Mouse (Mus musculus): ENCODE measurements at regions not wholly inside any gene's neighbourhood (a gene's known extent, or its start where the extent isn't known, plus 50 kb on each side); places are given as distances from the start of the nearest gene placed in this dataset.

DNA sequence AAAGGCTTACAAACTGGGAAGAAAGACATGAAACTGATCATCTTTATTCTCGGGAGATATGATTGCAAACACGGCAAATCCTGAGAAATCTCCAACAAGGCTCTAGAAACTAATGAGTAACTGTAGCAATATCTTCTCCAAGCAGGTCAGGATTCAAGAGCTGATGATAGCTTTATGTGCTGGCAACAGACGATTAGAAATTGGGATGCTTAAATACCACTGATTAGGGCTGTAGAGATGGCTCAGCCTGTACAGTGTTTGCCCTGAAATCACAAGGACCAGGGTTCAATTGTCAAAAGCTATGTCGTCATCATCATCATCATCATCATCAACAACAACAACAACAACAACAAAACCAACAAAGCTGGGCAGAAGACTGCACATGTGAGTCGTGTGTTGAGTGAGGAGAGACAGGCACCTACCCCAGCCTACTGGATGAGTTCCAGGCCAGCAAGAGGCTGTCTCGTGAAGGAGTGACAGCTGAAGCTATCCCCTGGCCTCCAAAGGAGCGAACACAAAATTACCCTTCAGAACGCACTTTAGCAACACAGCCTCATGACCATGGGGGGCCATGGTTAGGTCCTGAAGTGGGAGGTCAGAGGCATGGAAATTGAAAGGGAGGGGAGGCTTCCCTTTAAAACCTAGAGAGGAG is 225.0 kb downstream of the Tex36 start:
- no peak for DNase-seq (ENCODE audit: low spot score in 2 of 2)

DNA sequence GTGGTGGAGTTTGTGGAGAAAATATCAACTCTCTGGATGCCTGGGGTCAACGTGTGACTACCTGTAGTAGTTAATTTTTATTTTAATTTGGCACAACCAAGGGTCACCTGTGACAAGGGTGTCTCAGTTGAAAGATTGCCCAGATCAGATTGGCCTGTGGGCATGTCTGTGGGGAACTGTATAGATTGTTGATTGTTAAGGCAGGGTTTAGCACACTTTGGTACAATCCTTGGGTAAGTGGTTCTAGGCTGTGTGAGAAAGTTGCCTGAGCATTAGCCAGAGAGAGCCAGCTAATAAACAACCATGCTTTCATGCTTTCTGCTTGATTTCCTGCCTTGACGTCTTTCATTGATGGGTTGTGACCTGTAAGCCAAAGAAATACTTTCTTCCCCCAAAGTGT is 229.3 kb downstream of the Tex36 start:
- no peak for DNase-seq (ENCODE audit: low spot score in 2 of 2)

DNA sequence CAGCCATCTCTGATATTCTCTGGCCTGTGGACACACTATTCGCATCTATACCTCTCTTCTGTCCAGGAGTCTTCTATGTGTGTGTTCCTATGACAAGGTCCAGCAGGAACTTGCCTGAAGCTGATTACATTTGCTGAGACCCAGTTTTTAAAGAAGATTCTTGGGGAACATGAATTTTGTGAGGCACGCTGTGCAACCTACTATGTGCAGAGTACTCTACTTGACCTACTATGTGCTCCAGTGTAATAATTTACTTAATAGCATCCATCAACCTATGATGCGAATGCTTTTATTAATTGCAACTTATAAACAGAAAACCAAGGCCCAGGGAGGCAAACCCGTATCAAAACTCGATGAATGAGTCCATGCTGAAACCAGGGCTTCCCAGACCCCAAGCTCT is 231.4 kb downstream of the Tex36 start:
- DNase-seq (ENCODE audit: low spot score in 2 of 2): no peak

DNA sequence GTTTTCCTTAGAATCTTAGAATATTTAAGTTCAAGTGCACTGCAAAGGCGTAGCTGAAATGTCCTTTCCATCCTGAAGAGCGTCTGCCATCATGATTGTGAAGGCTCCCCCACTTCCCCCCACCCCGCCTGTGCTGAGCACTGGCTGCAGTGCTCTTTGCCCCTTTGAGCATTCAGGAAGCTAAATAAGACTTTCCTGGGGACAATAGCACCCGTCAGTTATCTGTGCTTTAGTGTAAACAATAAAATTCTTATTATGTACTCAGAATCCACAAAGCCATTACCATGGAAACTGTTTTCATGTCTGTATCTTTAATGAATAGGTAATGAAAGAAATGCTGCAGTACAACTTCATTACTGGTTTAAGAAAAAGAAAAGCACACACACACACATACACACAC is 237.4 kb downstream of the Tex36 start:
- DNase-seq (ENCODE audit: low spot score in 2 of 2): no peak

DNA sequence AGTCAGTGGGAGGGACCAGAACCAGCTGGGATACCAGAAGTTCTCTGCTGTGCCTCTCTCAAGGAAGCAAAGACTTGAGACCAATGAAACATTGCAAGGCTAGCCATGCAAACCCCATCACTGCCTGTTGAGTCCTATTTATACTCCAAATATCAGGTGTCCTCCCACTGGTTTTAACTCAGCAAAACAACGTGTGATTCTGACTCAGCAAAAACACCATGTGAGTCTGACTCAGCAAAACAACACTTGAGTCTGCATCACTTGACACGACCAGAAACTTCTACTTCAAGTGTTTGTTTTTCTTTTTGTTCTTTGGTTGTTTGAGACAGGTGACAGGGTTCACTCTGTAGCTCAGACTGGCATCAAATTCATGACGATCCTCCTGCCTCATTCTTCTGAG is 204.6 kb upstream of the Ctbp2 start:
- DNase-seq (ENCODE audit: low spot score in 2 of 2): no peak

DNA sequence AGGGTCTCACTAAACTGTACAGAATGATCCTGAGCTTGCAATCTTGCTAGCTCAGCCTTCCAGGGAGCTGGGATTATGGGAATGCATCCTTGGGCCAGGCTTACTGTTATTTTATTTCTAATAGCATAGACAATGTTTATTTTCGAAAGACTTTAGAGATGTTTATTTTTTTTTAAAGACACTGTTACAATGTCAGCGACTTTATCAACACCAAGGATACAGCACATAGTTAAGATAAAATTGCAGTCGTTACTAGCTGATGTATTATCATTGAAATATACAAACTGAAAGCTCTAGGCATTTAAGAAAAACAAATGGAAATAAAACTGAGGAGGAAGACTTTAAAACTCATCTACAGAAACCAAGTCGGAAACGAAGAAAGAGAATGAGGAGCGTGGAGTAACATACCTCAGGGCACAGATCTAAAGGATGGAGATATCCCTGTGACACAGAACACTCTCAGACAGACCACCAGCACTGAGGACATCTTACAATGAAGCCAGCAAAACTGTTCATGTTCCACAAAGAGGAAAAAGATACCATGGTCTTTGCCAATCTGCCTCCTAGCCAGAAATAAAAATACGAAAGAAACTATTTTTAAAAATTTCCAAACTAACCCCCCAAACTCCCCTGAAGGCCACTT is 201.5 kb upstream of the Ctbp2 start:
- DNase-seq (ENCODE audit: low spot score in 2 of 2): no peak

DNA sequence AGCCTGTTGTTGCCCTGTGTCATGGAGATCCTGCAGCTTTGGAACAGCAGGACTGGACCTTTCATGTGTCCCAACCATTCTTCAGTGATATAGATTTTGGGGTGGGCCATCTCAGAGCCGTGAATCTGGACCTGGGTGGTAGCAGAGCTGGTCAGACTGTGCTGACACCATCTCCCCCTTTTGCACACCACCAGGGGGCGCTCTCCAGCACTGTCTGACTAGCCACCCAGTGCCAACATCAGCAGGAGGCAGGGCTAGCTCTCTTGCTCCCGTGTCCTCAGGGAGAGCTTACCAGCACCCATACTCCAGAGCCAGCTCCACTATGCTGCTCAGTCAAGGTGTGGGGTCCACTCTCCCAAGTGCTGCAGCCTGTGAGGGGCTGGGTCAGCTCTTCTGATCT is 199.8 kb upstream of the Ctbp2 start:
- DNase-seq (ENCODE audit: low spot score in 2 of 2): no peak

DNA sequence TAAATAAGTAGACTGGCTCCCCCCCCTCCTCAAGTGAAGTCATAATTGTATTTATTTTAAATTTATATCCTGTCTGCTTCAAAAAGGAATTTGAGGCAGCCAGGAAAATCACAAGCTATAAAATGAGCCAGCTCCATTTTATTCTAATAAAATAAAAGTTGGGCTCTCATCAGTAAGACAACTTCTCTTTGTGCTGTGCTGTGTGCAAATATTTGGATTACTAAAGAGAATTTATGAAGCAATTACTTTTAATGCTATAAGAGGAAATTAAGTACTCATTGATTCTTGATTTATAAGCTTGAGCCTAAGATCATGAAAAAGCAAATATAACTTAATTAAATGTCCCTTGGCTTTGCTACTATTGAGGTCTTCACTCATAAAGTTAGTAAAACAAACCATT is 193.4 kb upstream of the Ctbp2 start:
- no peak for DNase-seq (ENCODE audit: low spot score in 2 of 2)

DNA sequence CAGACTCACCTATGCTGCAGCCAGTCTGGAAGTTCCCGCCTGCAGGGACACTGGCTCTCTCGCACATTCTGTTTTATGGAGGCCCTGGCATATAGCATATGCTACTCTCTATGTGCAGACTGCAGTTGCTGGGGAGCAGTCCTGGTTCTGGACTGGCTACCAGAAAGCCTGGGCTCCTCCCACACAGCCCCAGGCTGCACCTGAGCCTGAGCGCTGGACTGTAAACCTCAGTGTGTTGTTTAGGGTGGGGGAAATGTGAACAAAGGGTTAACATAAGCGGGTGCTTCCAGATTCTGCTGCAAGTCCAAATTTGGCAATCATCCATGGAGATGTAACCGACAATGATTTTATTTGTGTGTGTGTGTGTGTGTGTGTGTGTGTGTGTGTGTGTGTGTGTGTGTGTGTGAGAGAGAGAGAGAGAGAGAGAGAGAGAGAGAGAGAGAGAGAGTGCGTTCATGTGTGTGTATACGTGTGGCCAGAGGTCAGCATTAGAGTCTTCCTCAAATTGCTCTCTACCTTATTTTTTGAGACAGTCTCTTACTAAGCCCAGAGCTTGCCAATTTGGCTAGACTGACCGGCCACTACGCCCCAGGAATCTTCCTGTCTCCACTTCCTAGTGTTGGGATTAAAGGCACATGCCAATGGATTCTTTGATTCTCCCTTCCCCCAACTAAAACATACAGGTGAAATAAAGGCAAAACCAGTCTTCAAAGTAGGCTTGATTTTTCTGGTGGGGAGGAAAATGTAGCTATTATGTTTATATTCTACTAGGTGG is 192.7 kb upstream of the Ctbp2 start:
- DNase-seq (ENCODE audit: low spot score in 2 of 2): no peak

DNA sequence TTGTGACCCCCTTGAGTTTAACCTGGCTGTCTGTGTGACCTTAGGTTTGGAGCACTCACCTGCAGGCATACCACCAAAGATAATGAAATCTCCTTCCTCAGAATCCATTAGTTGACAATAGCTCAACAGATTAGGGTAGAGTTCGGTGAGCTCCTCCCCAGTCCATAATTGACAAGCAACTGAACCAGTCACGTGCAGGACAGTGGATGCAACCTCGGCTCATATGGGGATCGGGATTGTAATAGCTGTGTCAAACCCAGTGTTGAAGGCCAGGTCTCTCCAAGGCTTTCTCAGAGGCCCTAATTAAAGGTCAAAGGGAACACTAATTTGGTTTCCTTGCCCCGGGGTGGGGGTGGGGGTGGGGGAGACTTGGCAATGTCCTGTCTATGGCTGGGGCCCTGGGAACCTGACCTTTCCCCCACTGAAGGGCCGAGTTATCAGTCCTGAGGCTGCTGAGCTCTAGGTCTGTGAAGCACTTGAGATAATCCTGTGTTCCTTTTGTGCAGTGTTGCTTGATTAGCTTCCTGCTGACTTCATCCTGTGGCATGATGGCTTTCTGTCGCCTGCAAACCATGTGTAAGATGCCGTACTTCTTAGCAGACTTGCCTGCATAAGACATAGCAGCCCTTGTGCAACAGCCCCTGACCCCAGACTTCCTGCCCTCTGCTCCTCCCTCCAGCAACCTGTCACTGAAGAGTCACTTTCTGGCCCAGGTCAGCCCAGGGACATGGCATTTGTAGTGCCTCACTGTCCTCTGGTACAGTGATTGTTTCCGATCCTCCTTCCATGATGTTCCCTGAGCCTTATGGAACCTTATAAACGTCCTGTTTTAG is 191.3 kb upstream of the Ctbp2 start:
- no peak for DNase-seq (ENCODE audit: low spot score in 2 of 2)

DNA sequence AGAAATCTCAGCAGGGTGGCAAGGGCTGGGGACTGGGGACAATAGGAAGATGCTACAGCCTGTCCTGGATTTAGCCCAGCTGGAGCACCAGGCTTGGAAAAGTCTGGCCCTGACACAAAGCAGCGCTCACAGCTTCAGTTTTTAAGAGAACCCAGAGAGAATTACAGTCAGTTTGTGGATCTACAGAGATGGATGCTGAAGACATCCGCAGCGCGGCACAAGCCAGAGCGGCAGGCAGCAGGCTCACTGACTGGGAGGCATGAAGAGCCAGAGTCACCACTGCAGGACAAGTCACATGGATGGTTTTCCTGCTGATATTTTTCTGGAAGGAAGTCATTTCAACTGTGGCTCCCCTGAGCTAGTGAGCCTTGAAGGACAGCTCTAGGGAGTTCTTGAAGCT is 189.0 kb upstream of the Ctbp2 start:
- no peak for DNase-seq (ENCODE audit: low spot score in 2 of 2)

DNA sequence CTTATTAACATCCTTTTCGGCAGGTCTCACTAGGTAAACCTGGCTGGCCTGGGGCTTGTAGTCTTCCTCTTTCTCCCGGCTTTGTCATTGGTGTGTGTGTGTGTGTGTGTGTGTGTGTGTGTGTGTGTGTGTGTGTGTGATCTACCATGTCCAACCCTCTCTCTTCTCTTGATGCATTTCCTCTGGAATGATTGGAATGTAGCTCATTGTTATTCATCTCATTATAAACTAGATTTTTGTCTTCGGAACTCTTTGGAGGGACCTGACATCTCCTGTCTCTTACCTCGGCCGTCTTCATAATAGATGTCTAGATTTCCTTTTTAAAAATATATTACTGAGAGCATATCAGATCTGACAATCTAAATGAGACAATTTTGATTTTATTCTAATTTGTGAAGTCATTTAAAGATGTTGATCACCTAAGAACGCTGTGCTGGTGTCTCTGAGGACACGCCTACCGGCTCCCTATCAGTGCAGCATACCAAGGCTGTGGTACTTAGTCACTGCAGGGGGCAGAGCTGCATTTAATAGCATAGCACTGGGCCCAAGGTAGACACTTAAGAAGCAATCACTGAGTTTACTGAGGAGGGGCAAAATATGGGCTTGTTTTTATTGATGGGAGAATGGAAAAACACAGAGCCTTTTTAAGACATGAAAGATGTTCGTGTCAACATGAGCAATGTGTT is 187.1 kb upstream of the Ctbp2 start:
- DNase-seq (ENCODE audit: low spot score in 2 of 2): no peak

DNA sequence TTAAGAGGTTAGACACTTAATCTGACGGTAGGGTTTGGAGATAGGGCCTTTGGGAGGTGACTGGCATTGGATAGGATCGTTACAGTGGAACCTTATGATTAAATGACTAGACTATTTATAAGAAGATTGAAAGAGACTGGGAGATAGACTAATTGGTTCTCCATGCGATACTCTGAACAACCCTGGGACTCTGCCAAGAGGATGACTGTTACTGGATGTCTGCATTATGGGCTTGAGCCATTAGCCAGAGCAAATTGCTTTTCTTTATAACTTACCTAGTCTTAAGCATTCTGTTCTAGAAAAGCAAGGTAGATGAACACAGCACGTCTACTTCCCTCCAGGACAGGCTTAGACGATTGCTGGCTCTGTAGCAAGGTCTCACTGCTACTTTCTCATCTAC is 180.3 kb upstream of the Ctbp2 start:
- DNase-seq (ENCODE audit: low spot score in 2 of 2): no peak

DNA sequence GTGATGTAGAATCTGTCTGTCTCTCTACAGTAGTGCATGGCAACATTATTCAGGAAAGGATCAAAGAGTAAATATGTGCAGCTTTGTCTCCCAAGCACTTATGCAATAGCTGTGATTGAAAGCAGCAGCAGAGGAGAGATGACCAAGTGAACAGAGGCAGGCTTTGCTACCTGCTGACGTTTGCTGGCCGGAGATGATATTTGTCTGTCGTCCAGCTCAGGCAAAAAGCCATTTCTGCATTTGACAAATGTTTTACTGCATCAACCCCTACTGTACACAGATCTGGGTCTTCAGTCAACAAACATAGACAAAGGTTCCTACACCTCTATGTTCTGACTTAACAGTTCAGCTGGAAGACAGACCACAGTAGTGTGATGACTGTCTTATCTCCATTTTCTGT is 166.3 kb upstream of the Ctbp2 start:
- no peak for DNase-seq (ENCODE audit: low spot score in 2 of 2)

DNA sequence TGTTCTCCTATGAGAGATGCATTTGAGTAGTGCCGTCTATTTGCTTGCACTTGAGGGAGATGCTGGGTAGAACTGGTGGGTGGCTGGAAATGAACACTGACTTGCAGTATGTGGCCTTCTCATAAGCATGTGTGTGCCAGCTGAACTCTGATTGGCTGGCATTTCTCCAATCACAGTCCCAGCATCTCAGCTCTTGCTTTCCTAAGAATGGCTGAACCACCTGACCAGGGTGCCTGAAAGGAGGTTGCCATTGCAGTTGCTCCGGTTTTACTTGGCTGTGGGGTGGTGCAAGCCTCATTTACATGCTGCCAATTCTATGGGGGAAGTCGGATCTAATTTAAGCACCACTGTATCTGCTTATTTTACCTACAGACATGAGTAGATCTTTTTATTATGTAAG is 164.1 kb upstream of the Ctbp2 start:
- no peak for DNase-seq (ENCODE audit: low spot score in 2 of 2)

DNA sequence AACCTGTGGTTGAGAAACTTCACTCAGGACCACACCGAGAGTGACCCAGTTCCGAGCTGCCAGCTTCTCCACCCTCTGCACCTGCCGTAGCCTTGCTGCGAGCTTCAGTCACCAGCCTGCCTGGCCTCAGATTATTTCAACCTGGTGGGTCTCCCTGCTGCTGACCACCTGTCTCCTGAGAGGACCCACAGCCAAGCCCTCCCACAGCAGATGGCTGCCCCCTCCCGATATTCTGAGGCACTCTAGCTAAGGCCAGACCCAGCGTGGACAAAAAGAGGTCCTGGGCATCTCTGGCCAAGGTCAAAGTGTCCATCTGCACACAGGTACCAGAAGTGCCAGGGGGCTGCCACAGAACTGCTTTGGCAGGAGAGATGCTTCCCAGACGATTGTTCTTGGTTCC is 162.7 kb upstream of the Ctbp2 start:
- no peak for DNase-seq (ENCODE audit: low spot score in 2 of 2)

DNA sequence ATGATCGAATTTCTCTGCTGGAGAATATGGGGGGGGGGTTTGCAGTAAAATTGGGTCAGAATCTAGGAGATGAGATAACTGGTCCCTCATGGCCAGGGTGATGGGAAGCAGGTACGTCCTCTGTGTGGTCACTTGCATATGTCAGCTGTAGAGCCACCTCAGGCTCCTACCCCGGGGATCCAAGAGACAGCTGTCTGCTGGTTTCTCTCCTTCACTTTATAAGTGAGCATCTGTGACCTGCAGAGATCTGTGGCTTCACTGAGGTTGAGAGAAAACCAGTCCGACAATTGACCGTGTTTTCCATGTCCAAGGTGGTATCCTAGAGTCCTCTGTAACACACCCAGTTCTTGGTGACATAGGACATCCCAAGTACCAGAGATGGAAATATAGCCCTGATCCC is 162.1 kb upstream of the Ctbp2 start:
- DNase-seq (ENCODE audit: low spot score in 2 of 2): no peak

DNA sequence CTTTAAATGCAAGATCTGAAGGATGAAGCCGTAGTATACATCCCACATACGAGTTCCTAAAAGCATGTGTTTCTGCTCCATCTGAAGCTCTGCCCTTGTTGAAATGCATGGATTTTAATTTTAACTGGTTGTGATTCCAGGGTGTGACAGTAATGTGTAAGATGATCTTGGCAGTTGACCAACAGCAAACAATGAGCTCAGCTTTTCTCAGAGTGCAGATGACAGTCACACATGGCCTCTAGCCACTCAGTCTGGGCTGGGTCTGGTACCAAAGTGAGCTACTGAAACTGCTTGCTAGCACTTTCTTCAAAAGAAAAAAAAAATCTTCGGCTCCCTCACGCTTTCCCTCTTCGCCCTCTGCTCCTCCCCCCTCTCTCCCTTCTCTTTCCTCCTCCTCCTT is 138.0 kb upstream of the Ctbp2 start:
- no peak for DNase-seq (ENCODE audit: low spot score in 2 of 2)

DNA sequence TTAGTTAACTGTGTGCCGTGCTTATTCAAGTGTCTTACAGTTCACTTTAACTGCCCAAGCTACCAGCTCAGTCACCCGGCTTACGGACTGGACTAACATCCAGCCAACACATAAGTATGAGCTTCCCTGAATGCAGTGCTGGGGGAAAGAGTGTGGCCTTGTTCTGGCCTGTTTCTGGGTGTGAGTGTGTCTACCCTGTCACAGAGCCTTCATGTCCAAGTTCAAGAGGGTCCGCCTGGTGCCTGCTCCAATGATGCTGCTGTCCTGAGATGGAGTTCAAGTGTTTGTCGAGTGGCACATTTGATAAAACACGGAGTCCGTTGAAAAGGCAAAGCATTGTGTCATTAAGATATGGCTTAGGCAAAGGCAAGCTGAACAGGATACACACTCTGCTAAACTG is 135.0 kb upstream of the Ctbp2 start:
- no peak for DNase-seq (ENCODE audit: low spot score in 2 of 2)

DNA sequence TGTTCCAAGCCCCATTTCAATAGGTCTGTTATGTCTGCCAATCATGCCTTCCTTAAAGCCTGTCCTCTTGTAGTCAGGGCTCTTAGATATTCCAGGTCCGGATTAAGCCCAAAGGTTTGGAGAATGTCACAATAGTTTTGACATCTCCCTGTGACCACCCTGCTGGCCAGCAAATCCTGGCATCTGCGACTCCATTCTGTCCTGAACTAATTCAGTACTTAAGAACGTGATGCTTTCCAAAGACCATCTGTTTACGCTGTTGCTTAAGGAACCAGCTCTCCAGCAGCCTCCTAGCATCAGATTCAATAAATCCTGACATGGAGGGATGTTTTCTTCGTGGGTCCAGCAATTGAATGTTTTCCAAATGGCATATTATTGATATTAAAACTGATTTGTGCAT is 132.7 kb upstream of the Ctbp2 start:
- DNase-seq (ENCODE audit: low spot score in 2 of 2): no peak

DNA sequence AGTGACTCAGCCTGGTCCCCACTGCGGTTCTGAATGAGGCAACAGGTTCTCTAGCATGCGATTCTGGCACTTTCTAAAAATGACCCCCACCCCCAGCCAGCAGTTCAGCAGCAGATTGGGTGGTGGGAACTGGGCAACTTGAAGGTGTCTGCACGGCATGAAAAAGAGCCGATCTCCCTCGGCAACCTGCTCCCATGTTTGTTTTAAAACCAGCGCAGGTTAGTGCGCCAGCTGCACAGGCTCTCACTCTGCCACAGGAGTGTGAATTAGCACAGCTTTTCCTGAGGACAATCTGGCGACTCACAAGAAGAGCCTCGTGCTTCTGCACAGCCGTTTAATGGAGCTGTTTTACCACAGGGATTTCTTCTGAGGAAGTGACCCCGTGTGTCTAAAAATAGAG is 120.4 kb upstream of the Ctbp2 start:
- no peak for DNase-seq (ENCODE audit: low spot score in 2 of 2)

DNA sequence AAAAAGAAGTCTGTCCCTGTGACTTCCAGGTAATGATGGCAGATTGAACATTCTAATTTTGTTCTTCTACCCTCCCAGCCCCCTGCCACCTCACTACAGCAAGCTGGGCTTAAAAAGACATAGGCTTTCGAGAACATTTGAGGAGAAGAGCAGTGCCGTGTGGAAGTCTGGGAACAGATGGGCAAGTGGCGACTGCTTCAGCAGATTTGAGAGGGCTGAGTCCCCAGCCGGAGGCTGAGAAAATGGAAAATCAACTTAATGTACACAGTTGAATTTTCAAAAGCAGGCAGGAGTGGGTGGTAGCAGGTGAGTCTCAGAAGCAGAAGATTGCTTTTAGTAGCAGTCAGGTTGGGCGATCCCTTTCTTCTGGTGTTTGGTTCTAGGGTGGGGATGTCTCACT is 110.2 kb upstream of the Ctbp2 start:
- DNase-seq (ENCODE audit: low spot score in 2 of 2): no peak
